Mouse (Mus musculus): ENCODE data around the gene Sct.

- TF ChIP-seq CTCF (IDR thresholded peaks at IDR 0.05; ENCODE audit: low read depth) (no peak), EP300 (IDR thresholded peaks at IDR 0.05; ENCODE audit: low read depth) (no peak)
Observed at GRCm38 (mm10) chr7:141297926-141298650, 19.2 kb upstream of the Sct start.
